Mouse (Mus musculus) lung, postnatal 10 days (tissue): ENCODE measurements around the gene Il23r.

Source experiments
- DNase-seq: peaks from one replicate; pipeline ENCODE4 v3.0.0; 2021

Il23r gene

GRCm38 (mm10) chr6:67421761-67422160 is 69.9 kb downstream of the Il23r start:
- no peak for DNase-seq

- DNase-seq, result no peak
Observed at GRCm38 (mm10) chr6:67416557-67416956, 75.1 kb downstream of the Il23r start.

- DNase-seq, result no peak
Observed at GRCm38 (mm10) chr6:67415276-67415675, 76.4 kb downstream of the Il23r start.

GRCm38 (mm10) chr6:67413378-67413777 is 78.3 kb downstream of the Il23r start:
- DNase-seq, result no peak

GRCm38 (mm10) chr6:67405281-67405682 is 86.4 kb downstream of the Il23r start:
- DNase-seq, result no peak

- no peak for DNase-seq
Observed at GRCm38 (mm10) chr6:67399551-67399950, 92.1 kb downstream of the Il23r start.

- DNase-seq, result peak; percentile 2
Observed at GRCm38 (mm10) chr6:67375982-67376391, 115.7 kb downstream of the Il23r start, which contains the start of gene Il12rb2. Gene Il12rb2 (minus strand): TSS chr6:67376188.
